Mouse (Mus musculus) layer of hippocampus, adult 6 months (tissue): Measurements from ENCODE around the gene Napsa. TPM values are rescaled to one million over a fixed set of nuclear protein-coding genes. Genes with fewer than 3 reads are reported as not detected.

Experiments
- long read RNA-seq, 2 experiments: library from polyadenylated mRNA; unstranded; transcript quantifications; one replicate each; pipeline ENCODE4 v2.0.0; 2019 to 2020
- microRNA-seq: library from miRNA; unstranded; fragments of <30 nt; microRNA quantifications from one replicate; pipeline ENCODE4 v1.2.0, GENCODE M21; 2020
- polyA plus RNA-seq: library from polyadenylated mRNA; unstranded; fragments of <200 nt; fragmentation: Nextera tagmentation; gene quantifications from 2 replicates; pipeline ENCODE4 v1.2.3, GENCODE M21; 2021

The Napsa gene
- polyA plus RNA-seq, result 0.09 and 0.10 TPM in 2 replicates
- long read RNA-seq, experiment 1, result 0 reads
- long read RNA-seq, experiment 2, partial matches to known transcripts, result 0 of 2 reads
- long read RNA-seq, experiment 2, other reads (novel, unspliced or antisense), result 0 of 2 reads

DNA sequence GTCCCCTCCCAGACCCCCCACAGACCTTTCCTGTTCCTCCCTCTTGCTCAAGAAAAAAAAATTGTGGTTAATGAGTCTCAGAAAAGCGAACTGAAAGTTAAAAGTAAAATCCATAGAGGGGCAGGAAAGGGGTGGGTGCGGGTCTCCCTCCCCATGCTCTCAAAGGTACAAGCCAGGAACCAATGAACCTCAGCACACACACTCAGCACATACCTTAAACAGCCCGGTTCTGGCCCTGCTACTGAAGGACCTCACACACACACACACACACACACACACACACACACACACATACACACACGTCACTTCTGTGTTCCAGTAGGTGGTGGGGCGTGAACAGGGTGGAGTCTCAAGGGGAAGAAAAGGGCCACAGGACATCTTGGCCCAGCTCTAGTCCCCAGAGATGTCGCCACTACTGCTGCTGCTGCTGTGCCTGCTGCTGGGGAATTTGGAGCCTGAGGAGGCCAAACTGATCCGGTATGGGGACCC lies at the start of gene Napsa:
Gene Napsa, plus strand, starts transcription at position 168 of the 489 bp plus-strand sequence.

DNA sequence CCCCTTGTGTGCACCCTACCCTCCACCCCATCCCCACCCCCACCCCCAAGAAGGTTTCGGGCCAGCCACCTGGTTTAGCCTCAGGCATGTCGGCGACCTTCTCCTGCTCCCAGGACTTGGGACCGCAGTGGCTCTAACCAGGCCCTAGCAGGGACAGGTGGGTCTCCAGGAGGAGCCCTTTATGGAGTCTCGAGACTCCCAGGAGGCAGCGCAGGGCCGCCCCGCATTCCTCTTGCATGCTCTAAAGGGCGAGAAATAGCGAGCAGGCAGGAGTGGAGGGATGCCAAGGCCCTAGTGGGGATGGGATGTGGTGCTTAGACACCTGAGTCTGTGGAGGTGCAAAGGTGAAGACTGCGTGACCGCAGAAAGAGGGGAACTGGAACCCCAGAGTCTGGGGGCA lies 47.7 kb upstream of the Napsa start, which contains the start of gene Mybpc2:
Gene Mybpc2, minus strand, starts transcription at position 155 of the 400 bp plus-strand sequence.

DNA sequence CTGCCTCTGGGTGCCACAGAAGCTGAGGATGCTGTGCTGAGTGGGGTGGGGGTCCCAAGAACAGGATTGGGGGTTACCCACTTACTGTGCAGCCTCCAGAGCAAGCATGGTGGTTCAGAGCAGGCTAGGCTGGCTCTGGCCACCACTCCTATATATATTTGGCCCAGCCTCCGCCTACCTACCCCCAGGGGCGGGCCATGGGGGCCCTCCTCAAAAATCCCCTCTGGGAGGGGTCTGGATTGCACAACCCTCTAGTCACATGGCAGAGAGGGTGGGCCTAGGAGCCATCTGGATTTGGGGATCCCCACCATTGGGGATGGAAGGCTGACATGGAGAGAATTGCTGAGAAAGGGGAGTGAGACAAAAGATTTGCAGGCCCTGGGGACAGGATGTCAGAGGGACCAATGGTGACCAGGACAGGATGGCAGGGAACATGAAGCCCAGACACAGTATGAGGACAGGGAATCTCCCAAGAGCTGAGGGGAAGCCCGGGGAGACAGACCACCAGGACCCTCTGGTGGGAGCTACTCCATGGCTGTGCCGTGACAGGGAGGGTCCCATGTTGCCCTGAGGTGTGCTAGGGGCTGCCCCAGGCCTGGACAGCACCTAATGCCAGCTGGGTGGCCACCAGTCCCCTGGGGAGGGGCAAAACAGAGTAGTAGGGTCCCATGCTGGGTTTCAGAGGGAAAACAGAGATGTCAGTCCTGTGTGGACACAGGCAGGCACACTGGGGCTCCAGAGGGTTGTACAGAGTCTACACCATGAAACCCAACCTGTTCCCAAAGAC lies 40.0 kb upstream of the Napsa start, which contains the start of gene Spib:
Gene Spib, minus strand, starts transcription at position 126 of the 787 bp plus-strand sequence.

DNA sequence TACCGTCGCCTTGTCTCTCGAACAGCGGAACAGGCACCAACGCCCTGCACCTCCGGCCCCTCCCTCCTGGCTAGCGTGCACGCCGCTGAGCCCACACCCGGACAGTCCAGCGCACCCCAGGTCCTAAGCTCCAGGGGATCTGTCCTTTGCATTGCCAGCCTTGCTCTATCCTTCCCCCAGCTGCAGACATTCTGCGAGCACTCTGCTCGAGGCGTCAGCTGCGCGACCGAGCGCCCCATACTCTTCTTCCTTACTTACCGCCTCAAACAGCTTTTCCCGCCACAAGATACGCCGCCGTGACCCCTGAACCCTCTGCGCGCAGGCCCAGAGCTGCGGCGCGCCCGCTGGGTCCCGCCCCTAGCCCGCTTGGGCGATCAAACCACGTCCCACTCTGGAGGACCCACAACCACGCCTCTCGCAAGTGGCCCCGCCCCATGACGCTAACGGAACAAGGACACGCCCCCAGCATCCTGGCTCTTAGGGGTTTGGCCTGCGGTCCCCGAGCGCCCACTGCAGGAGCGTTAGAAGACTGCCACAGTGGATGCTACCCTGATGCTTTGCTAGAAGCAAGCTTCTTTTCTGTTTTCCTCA lies 23.6 kb upstream of the Napsa start, which contains the start of gene Pold1:
Gene Pold1, minus strand, starts transcription at position 353 of the 591 bp plus-strand sequence.

GRCm38 (mm10) chr7:44553826-44554225 lies 18.4 kb upstream of the Napsa start, which contains the start of gene Nr1h2:
Gene Nr1h2, minus strand, starts transcription at chr7:44553951.

DNA sequence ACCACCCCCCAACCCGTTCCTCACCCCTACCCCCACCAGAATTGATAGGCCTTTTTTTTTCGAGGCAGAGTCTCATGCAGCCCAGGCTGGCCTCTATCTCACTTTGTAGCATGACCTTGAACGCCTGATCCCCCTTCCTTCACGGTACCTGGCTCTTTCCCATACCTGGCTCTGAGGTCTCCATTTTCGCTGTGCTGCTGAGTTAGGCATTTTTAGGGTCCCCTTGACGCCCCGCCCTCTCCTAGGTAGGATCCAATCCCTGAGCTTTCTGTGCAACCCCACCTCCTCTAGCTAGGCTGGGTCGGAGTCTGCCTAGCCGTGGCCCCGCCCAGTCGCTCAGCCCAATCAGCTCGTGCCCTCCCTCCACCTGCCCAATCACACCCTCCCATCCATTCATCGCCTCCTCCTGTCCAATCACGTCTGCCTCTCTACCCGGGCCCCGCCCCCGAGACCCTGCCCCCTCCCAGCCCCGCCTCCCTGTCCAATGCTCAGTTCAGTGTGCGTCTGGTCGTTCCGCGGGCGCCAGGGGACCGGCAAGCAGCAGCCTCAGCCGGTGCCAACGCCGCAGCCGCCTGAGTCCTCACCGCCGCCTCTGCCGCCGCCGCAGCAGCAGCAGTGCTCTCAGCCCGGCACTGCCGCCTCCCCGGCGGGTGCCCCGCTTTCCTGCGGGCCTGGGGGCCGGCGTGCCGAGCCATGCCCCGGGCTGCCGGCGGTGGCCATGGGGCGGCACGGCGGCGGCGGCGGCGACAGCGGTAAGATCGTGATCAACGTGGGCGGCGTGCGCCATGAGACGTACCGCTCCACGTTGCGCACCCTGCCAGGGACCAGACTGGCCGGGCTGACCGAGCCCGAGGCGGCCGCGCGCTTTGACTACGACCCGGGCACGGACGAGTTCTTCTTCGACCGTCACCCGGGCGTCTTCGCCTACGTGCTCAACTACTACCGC lies 18.5 kb downstream of the Napsa start, which contains the start of gene Kcnc3:
Gene Kcnc3, plus strand, starts transcription at position 263 of the 946 bp plus-strand sequence.

Small RNAs within 50 kb of the gene (microRNA-seq; reads per million reads assigned to microRNA genes)
- gene Mir7053, result 0.64 reads per million

Other genes with a start within 250 kb of the Napsa start
- gene Syt3, start 188.3 kb upstream of the Napsa start, polyA plus RNA-seq, result 46.6 and 59.0 TPM in 2 replicates
- 1.5 and 2.1 TPM in 2 replicates for gene 1700008O03Rik, start 186.6 kb upstream of the Napsa start, polyA plus RNA-seq
- 8.4 and 10.6 TPM in 2 replicates for gene Lrrc4b, start 143.4 kb upstream of the Napsa start, polyA plus RNA-seq
- 0.99 and 1.0 TPM in 2 replicates for gene Aspdh, start 107.0 kb upstream of the Napsa start, polyA plus RNA-seq
- 88.4 and 99.9 TPM in 2 replicates for gene Josd2, start 104.4 kb upstream of the Napsa start, polyA plus RNA-seq
- gene Emc10, start 75.9 kb upstream of the Napsa start, polyA plus RNA-seq, result 272 and 282 TPM in 2 replicates
- 7.0 and 9.4 TPM in 2 replicates for gene Fam71e1, start 75.8 kb upstream of the Napsa start, polyA plus RNA-seq
- gene Mybpc2, start 47.7 kb upstream of the Napsa start, polyA plus RNA-seq, result 0.04 TPM in 1 of 2 replicates, not detected in the other
- not detected in 2 replicates for gene Spib, start 40.3 kb upstream of the Napsa start, polyA plus RNA-seq
- 5.1 and 6.8 TPM in 2 replicates for gene Pold1, start 23.5 kb upstream of the Napsa start, polyA plus RNA-seq
- 35.5 and 38.6 TPM in 2 replicates for gene Nr1h2, start 18.4 kb upstream of the Napsa start, polyA plus RNA-seq
- 3.3 and 4.2 TPM in 2 replicates for gene Kcnc3, start 18.3 kb downstream of the Napsa start, polyA plus RNA-seq
- 29.7 and 33.9 TPM in 2 replicates for gene Myh14, start 98.5 kb downstream of the Napsa start, polyA plus RNA-seq
- not detected in 2 replicates for gene Izumo2, start 136.4 kb downstream of the Napsa start, polyA plus RNA-seq
- gene Vrk3, start 176.0 kb downstream of the Napsa start, polyA plus RNA-seq, result 35.9 and 36.4 TPM in 2 replicates
- gene Zfp473, start 178.7 kb downstream of the Napsa start, polyA plus RNA-seq, result 0.11 and 0.16 TPM in 2 replicates
- gene Nup62, start 243.7 kb downstream of the Napsa start, polyA plus RNA-seq, result 10.2 and 10.5 TPM in 2 replicates
- 0.57 and 0.79 TPM in 2 replicates for gene Il4i1, start 244.0 kb downstream of the Napsa start, polyA plus RNA-seq
- gene Atf5, start 244.3 kb downstream of the Napsa start, polyA plus RNA-seq, result 0.68 and 0.74 TPM in 2 replicates